Mouse (Mus musculus) hindbrain, embryonic 13.5 days (tissue): Measurements from ENCODE around the gene Bcas2. TPM values are rescaled to one million over a fixed set of nuclear protein-coding genes. Genes with fewer than 3 reads are reported as not detected.
"Not testable (repeated sequence)": the region's sequence is repeated elsewhere in the genome, so short reads cannot be mapped to it uniquely, and the experiment has no call there.

Source experiments
- ATAC-seq: fragments of 200-750 bp; cut with Nextera tagmentation; 2 replicates; pipeline ENCODE4 v1.8.0; 2017; ENCODE audit warnings: moderate TSS enrichment; ENCODE audit not compliant: low FRiP score
- H3K27ac ChIP-seq: fragments of 300-500 bp; sonication (generic); 2 replicates; pipeline ENCODE4 v1.5.1; 2015; ENCODE audit warnings: inconsistent platforms, mild to moderate bottlenecking, moderate library complexity
- H3K27me3 ChIP-seq: fragments of 300-500 bp; sonication (generic); 2 replicates; pipeline ENCODE4 v1.6.1; 2015; ENCODE audit warnings: mild to moderate bottlenecking, inconsistent platforms
- H3K36me3 ChIP-seq: fragments of 300-500 bp; sonication (generic); 2 replicates; pipeline ENCODE4 v1.6.1; 2015; ENCODE audit warnings: mild to moderate bottlenecking, inconsistent platforms
- H3K4me1 ChIP-seq: fragments of 300-500 bp; sonication (generic); replicated peaks from 2 replicates; pipeline ENCODE4 v1.6.1; 2015; ENCODE audit warnings: inconsistent platforms
- H3K4me2 ChIP-seq: fragments of 300-500 bp; sonication (generic); 2 replicates; pipeline ENCODE4 v1.6.1; 2015; ENCODE audit warnings: inconsistent platforms, mild to moderate bottlenecking, moderate library complexity
- H3K4me3 ChIP-seq: fragments of 300-500 bp; sonication (generic); 2 replicates; pipeline ENCODE4 v1.5.1; 2015; ENCODE audit warnings: mild to moderate bottlenecking, inconsistent platforms
- H3K9ac ChIP-seq: fragments of 300-500 bp; sonication (generic); 2 replicates; pipeline ENCODE4 v1.6.1; 2015; ENCODE audit warnings: mild to moderate bottlenecking, inconsistent platforms
- H3K9me3 ChIP-seq: fragments of 300-500 bp; sonication (generic); 2 replicates; pipeline ENCODE4 v1.6.1; 2016; ENCODE audit warnings: inconsistent platforms
- WGBS: fragments of 180-500 bp; shearing (Covaris S2); methylation state at CpG from one replicate; pipeline ENCODE4 v1.1.7; 2015; 5-methylcytosine and 5-hydroxymethylcytosine counted together
- polyA plus RNA-seq: library from polyadenylated mRNA; unstranded; fragments of >200 nt; fragmentation: Nextera tagmentation; extraction: Ambion mirVana; gene quantifications from 2 replicates; pipeline ENCODE4 v1.2.1, GENCODE M21; 2015

The Bcas2 gene
- polyA plus RNA-seq, 1 experiment from 2014 or later = 233 TPM

- peaks cover 60% of the 10 kb centered on the region for H3K36me3 ChIP-seq
- no peak for ATAC-seq
- H3K27me3 ChIP-seq = no peaks in the 10 kb centered on the region
- no peak overlapping the region for H3K9ac ChIP-seq
- no peaks in the 10 kb centered on the region for H3K9me3 ChIP-seq
- no peak overlapping the region for H3K27ac ChIP-seq
- H3K4me2 ChIP-seq = no peak overlapping the region
- no peak overlapping the region for H3K4me3 ChIP-seq
- WGBS = 96% methylated on average over 4 of the region's 4 CpGs
- H3K4me1 ChIP-seq = peaks cover 11% of the 10 kb centered on the region
Observed at GRCm38 (mm10) chr3:103176740-103177139, 5.3 kb downstream of the Bcas2 start.

- 96% methylated on average over 9 of the region's 9 CpGs for WGBS
- Histone ChIP-seq H3K27me3 (no peaks in the 10 kb centered on the region), H3K27ac (no peak overlapping the region), H3K9ac (no peak overlapping the region), H3K9me3 (no peaks in the 10 kb centered on the region), H3K4me3 (no peak overlapping the region), H3K36me3 (peaks cover 47% of the 10 kb centered on the region), H3K4me2 (no peak overlapping the region), H3K4me1 (no peaks in the 10 kb centered on the region)
- ATAC-seq = no peak
Observed at GRCm38 (mm10) chr3:103179527-103179926, 8.1 kb downstream of the Bcas2 start.

GRCm38 (mm10) chr3:103181171-103181570 lies 9.7 kb downstream of the Bcas2 start:
- Histone ChIP-seq H3K27ac (no peak overlapping the region), H3K9ac (no peak overlapping the region), H3K4me3 (no peak overlapping the region), H3K27me3 (no peaks in the 10 kb centered on the region), H3K4me1 (no peaks in the 10 kb centered on the region), H3K9me3 (no peaks in the 10 kb centered on the region), H3K36me3 (peaks cover 33% of the 10 kb centered on the region), H3K4me2 (no peak overlapping the region)
- WGBS = 52% methylated on average over 4 of the region's 4 CpGs
- no peak for ATAC-seq

- Histone ChIP-seq H3K9me3 (no peaks in the 10 kb centered on the region), H3K4me1 (no peaks in the 10 kb centered on the region), H3K4me3 (no peak overlapping the region), H3K36me3 (peaks cover 18% of the 10 kb centered on the region), H3K4me2 (no peak overlapping the region), H3K9ac (no peak overlapping the region), H3K27ac (no peak overlapping the region), H3K27me3 (no peaks in the 10 kb centered on the region)
- WGBS = 87% methylated on average over 14 of the region's 14 CpGs
- ATAC-seq = no peak
Observed at GRCm38 (mm10) chr3:103182821-103183220, 11.4 kb downstream of the Bcas2 start.

GRCm38 (mm10) chr3:103184467-103184866 lies 13.0 kb downstream of the Bcas2 start:
- not testable (repeated sequence) for H3K27me3 ChIP-seq, H3K4me2 ChIP-seq, H3K4me1 ChIP-seq, H3K9me3 ChIP-seq, H3K4me3 ChIP-seq, H3K27ac ChIP-seq, H3K9ac ChIP-seq, ATAC-seq, H3K36me3 ChIP-seq

GRCm38 (mm10) chr3:103188451-103188850 lies 17.0 kb downstream of the Bcas2 start:
- Histone ChIP-seq H3K4me1 (no peaks in the 10 kb centered on the region), H3K27me3 (no peaks in the 10 kb centered on the region), H3K9ac (no peak overlapping the region), H3K4me3 (no peak overlapping the region), H3K9me3 (no peaks in the 10 kb centered on the region), H3K4me2 (no peak overlapping the region), H3K36me3 (no peaks in the 10 kb centered on the region), H3K27ac (no peak overlapping the region)
- no peak for ATAC-seq
- WGBS = 57% methylated on average over 5 of the region's 5 CpGs

- Histone ChIP-seq H3K9ac (no peak overlapping the region), H3K4me3 (no peak overlapping the region), H3K9me3 (no peaks in the 10 kb centered on the region), H3K36me3 (no peaks in the 10 kb centered on the region), H3K4me1 (no peaks in the 10 kb centered on the region), H3K27me3 (no peaks in the 10 kb centered on the region), H3K4me2 (no peak overlapping the region), H3K27ac (no peak overlapping the region)
- 93% methylated on average over 2 of the region's 2 CpGs for WGBS
- ATAC-seq = no peak
Observed at GRCm38 (mm10) chr3:103188856-103189255, 17.4 kb downstream of the Bcas2 start.

GRCm38 (mm10) chr3:103192161-103192560 lies 20.7 kb downstream of the Bcas2 start:
- no peak overlapping the region for H3K4me2 ChIP-seq
- H3K4me3 ChIP-seq = no peak overlapping the region
- no peak overlapping the region for H3K9ac ChIP-seq
- no peaks in the 10 kb centered on the region for H3K4me1 ChIP-seq
- H3K9me3 ChIP-seq = no peaks in the 10 kb centered on the region
- H3K27me3 ChIP-seq = no peaks in the 10 kb centered on the region
- no peak overlapping the region for H3K27ac ChIP-seq
- no peak for ATAC-seq
- H3K36me3 ChIP-seq = no peaks in the 10 kb centered on the region
- WGBS = 92% methylated on average over 4 of the region's 4 CpGs

- Histone ChIP-seq H3K4me1 (no peaks in the 10 kb centered on the region), H3K4me2 (no peak overlapping the region), H3K9me3 (no peaks in the 10 kb centered on the region), H3K9ac (no peak overlapping the region), H3K27me3 (no peaks in the 10 kb centered on the region), H3K27ac (no peak overlapping the region), H3K4me3 (no peak overlapping the region), H3K36me3 (no peaks in the 10 kb centered on the region)
- no peak for ATAC-seq
- 76% methylated on average over 1 of the region's 1 CpGs for WGBS
Observed at GRCm38 (mm10) chr3:103193186-103193585, 21.7 kb downstream of the Bcas2 start.

GRCm38 (mm10) chr3:103196320-103196823 lies 24.9 kb downstream of the Bcas2 start:
- Histone ChIP-seq H3K36me3 (no peaks in the 10 kb centered on the region), H3K4me1 (no peaks in the 10 kb centered on the region), H3K27ac (no peak overlapping the region), H3K4me2 (no peak overlapping the region), H3K9me3 (peaks cover 8% of the 10 kb centered on the region; the same call in 1 of the 2 replicates), H3K4me3 (no peak overlapping the region), H3K27me3 (no peaks in the 10 kb centered on the region), H3K9ac (no peak overlapping the region)
- no peak for ATAC-seq
- WGBS = 85% methylated on average over 7 of the region's 7 CpGs

GRCm38 (mm10) chr3:103199386-103199785 lies 27.9 kb downstream of the Bcas2 start:
- 90% methylated on average over 5 of the region's 5 CpGs for WGBS

GRCm38 (mm10) chr3:103201105-103201504 lies 29.6 kb downstream of the Bcas2 start:
- 95% methylated on average over 7 of the region's 7 CpGs for WGBS
- not testable (repeated sequence) for H3K36me3 ChIP-seq, H3K4me1 ChIP-seq

More at GRCm38 (mm10) chr3:103199386-103199785, 27.9 kb downstream of the Bcas2 start:
- peaks cover 8% of the 10 kb centered on the region; the same call in 1 of the 2 replicates for H3K9me3 ChIP-seq
- no peak overlapping the region for H3K27ac ChIP-seq
- H3K4me1 ChIP-seq = no peaks in the 10 kb centered on the region
- H3K36me3 ChIP-seq = no peaks in the 10 kb centered on the region
- no peak overlapping the region for H3K4me3 ChIP-seq
- no peak overlapping the region for H3K4me2 ChIP-seq
- no peaks in the 10 kb centered on the region for H3K27me3 ChIP-seq
- no peak for ATAC-seq
- no peak overlapping the region for H3K9ac ChIP-seq

GRCm38 (mm10) chr3:103203554-103203953 lies 32.1 kb downstream of the Bcas2 start:
- Histone ChIP-seq H3K27me3 (no peaks in the 10 kb centered on the region), H3K4me3 (no peak overlapping the region), H3K4me1 (no peaks in the 10 kb centered on the region), H3K36me3 (no peaks in the 10 kb centered on the region), H3K4me2 (no peak overlapping the region), H3K9ac (no peak overlapping the region), H3K27ac (no peak overlapping the region), H3K9me3 (peaks cover 8% of the 10 kb centered on the region; the same call in 1 of the 2 replicates)
- 100% methylated on average over 1 of the region's 1 CpGs for whole genome bisulfite sequencing
- no peak for ATAC-seq

More at GRCm38 (mm10) chr3:103201105-103201504, 29.6 kb downstream of the Bcas2 start:
- not testable (repeated sequence) for H3K4me3 ChIP-seq, H3K27me3 ChIP-seq, H3K9me3 ChIP-seq, H3K4me2 ChIP-seq, H3K9ac ChIP-seq, ATAC-seq, H3K27ac ChIP-seq
